Mouse (Mus musculus) E14TG2a.4 (cell line): Measurements from ENCODE around the gene Fastk.
A peak's percentile ranks its signal among the peaks of the same experiment; 100 is the strongest.

Experiments
- H3K27me3 ChIP-seq: 2 replicates; pipeline ENCODE4 v1.6.1; 2014; ENCODE audit warnings: low read length, control low read depth; ENCODE audit not compliant: insufficient read depth
- H3K36me3 ChIP-seq: 2 replicates; pipeline ENCODE4 v1.6.1; 2014; ENCODE audit warnings: low read length, control low read depth; ENCODE audit not compliant: insufficient read depth
- H3K4me1 ChIP-seq: replicated peaks from 2 replicates; pipeline ENCODE4 v1.6.1; 2014; ENCODE audit warnings: low read depth, low read length, control low read depth
- H3K4me3 ChIP-seq: replicated peaks from 2 replicates; pipeline ENCODE4 v1.5.1; 2014; ENCODE audit warnings: mild to moderate bottlenecking, low read length
- H3K9me3 ChIP-seq: 2 replicates; pipeline ENCODE4 v1.6.1; 2014; ENCODE audit warnings: low read length, control low read depth
- CTCF ChIP-seq: conservative IDR thresholded peaks from 2 replicates; pipeline ENCODE4 v1.5.1; 2014; ENCODE audit warnings: low read length
- NANOG ChIP-seq: IDR thresholded peaks from 2 replicates; pipeline ENCODE4 v1.6.1; 2014; ENCODE audit warnings: borderline replicate concordance, low read length, mixed read lengths
- POU5F1 ChIP-seq: IDR thresholded peaks from 2 replicates; pipeline ENCODE4 v1.6.1; 2014; ENCODE audit warnings: low read length, borderline replicate concordance

Gene Fastk

GRCm38 (mm10) chr5:24446630-24447029 is 1.5 kb upstream of the Fastk start:
- Histone ChIP-seq H3K4me1 (peaks cover 62% of the 10 kb centered on the region), H3K4me3 (peak overlapping the region; percentile 81), H3K9me3 (no peaks in the 10 kb centered on the region), H3K27me3 (peaks cover 23% of the 10 kb centered on the region), H3K36me3 (peaks cover 25% of the 10 kb centered on the region)
- no peak for TF ChIP-seq CTCF
- TF ChIP-seq NANOG = no peak
- no peak for TF ChIP-seq POU5F1

GRCm38 (mm10) chr5:24445428-24446080 is 467 bp upstream of the Fastk start:
- no peak for TF ChIP-seq POU5F1
- TF ChIP-seq CTCF = no peak
- no peak for TF ChIP-seq NANOG
- H3K36me3 ChIP-seq = peaks cover 36% of the 10 kb centered on the region
- H3K27me3 ChIP-seq = peaks cover 18% of the 10 kb centered on the region
- no peaks in the 10 kb centered on the region for H3K9me3 ChIP-seq
- H3K4me1 ChIP-seq = peaks cover 67% of the 10 kb centered on the region
- H3K4me3 ChIP-seq = peak overlapping the region; percentile 98

- no peak for TF ChIP-seq CTCF
- TF ChIP-seq POU5F1 = no peak
- TF ChIP-seq NANOG = no peak
Measured at GRCm38 (mm10) chr5:24443927-24444326, 1.2 kb downstream of the Fastk start.

GRCm38 (mm10) chr5:24443204-24443603 is 1.9 kb downstream of the Fastk start:
- Histone ChIP-seq H3K9me3 (no peaks in the 10 kb centered on the region), H3K27me3 (no peaks in the 10 kb centered on the region), H3K4me1 (peaks cover 76% of the 10 kb centered on the region), H3K4me3 (0 out of 2 replicates have a peak overlapping the region, but pooled peaks have one; percentile 98), H3K36me3 (peaks cover 56% of the 10 kb centered on the region)
- TF ChIP-seq CTCF (no peak), NANOG (no peak), POU5F1 (no peak)

More at GRCm38 (mm10) chr5:24443927-24444326, 1.2 kb downstream of the Fastk start:
- peaks cover 51% of the 10 kb centered on the region for H3K36me3 ChIP-seq
- peaks cover 78% of the 10 kb centered on the region for H3K4me1 ChIP-seq
- H3K4me3 ChIP-seq = peak overlapping the region; percentile 98
- peaks cover 6% of the 10 kb centered on the region; the same call in 1 of the 2 replicates for H3K27me3 ChIP-seq
- no peaks in the 10 kb centered on the region for H3K9me3 ChIP-seq

GRCm38 (mm10) chr5:24442029-24442428 is 3.1 kb downstream of the Fastk start:
- Histone ChIP-seq H3K36me3 (peaks cover 56% of the 10 kb centered on the region), H3K4me3 (no peak overlapping the region), H3K9me3 (no peaks in the 10 kb centered on the region), H3K27me3 (no peaks in the 10 kb centered on the region), H3K4me1 (peaks cover 66% of the 10 kb centered on the region)
- TF ChIP-seq CTCF = no peak
- no peak for TF ChIP-seq POU5F1
- no peak for TF ChIP-seq NANOG

GRCm38 (mm10) chr5:24441187-24441586 is 3.9 kb downstream of the Fastk start:
- TF ChIP-seq POU5F1 (no peak), CTCF (no peak), NANOG (no peak)
- H3K36me3 ChIP-seq = peaks cover 56% of the 10 kb centered on the region
- H3K9me3 ChIP-seq = no peaks in the 10 kb centered on the region
- H3K4me1 ChIP-seq = peaks cover 60% of the 10 kb centered on the region
- no peak overlapping the region for H3K4me3 ChIP-seq
- H3K27me3 ChIP-seq = no peaks in the 10 kb centered on the region

- Histone ChIP-seq H3K27me3 (peaks cover 3% of the 10 kb centered on the region; the same call in 1 of the 2 replicates), H3K4me3 (peak overlapping the region; percentile 70), H3K4me1 (peaks cover 43% of the 10 kb centered on the region), H3K36me3 (peaks cover 43% of the 10 kb centered on the region), H3K9me3 (no peaks in the 10 kb centered on the region)
- TF ChIP-seq POU5F1 (no peak), CTCF (no peak), NANOG (no peak)
Measured at GRCm38 (mm10) chr5:24433993-24434392, 11.1 kb downstream of the Fastk start.

GRCm38 (mm10) chr5:24428596-24428995 is 16.5 kb downstream of the Fastk start:
- Histone ChIP-seq H3K9me3 (peaks cover 7% of the 10 kb centered on the region), H3K27me3 (peaks cover 38% of the 10 kb centered on the region), H3K4me3 (peak overlapping the region; percentile 66), H3K36me3 (peaks cover 38% of the 10 kb centered on the region), H3K4me1 (peaks cover 65% of the 10 kb centered on the region)
- no peak for TF ChIP-seq NANOG
- no peak for TF ChIP-seq CTCF
- no peak for TF ChIP-seq POU5F1

- H3K4me1 ChIP-seq = peaks cover 64% of the 10 kb centered on the region
- peak overlapping the region; percentile 66 for H3K4me3 ChIP-seq
- no peak for TF ChIP-seq POU5F1
- TF ChIP-seq NANOG = no peak
- no peak for TF ChIP-seq CTCF
- peaks cover 35% of the 10 kb centered on the region for H3K36me3 ChIP-seq
- H3K27me3 ChIP-seq = peaks cover 38% of the 10 kb centered on the region
- H3K9me3 ChIP-seq = peaks cover 7% of the 10 kb centered on the region
Measured at GRCm38 (mm10) chr5:24427981-24428402, 17.1 kb downstream of the Fastk start.
